Mouse (Mus musculus): Measurements from ENCODE around the gene Cdk14. TPM values are rescaled to one million over a fixed set of nuclear protein-coding genes. Genes with fewer than 3 reads are reported as not detected.

Gene Cdk14
- polyA plus RNA-seq, 1 experiment from 2014 or later: 34.3 TPM

DNA sequence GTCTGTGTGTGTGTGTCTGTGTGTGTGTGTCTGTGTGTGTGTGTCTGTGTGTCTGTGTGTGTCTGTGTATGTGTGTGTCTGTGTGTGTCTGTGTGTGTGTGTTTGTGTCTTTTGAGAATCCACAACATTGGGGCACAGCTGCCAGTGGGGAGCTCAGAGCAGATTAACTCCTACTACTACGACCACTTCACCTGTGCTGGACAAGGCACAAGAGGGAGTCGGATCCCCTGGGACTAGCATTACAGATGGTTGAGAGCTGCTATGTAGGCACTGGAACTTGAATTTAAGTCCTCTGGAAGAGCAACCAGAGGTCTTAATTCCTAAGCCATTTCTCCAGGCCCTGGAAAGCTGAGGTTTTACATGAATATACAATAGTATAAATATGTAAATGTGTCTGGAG lies 433.9 kb downstream of the Cdk14 start:
- H3K9ac ChIP-seq (replicated peaks): no peak overlapping the region
- no peak for ATAC-seq
- H3K36me3 ChIP-seq: no peaks in the 10 kb centered on the region
- H3K4me2 ChIP-seq (replicated peaks): no peak overlapping the region
- H3K4me1 ChIP-seq (replicated peaks): peaks cover 10% of the 10 kb centered on the region
- H3K4me3 ChIP-seq (replicated peaks): no peak overlapping the region
- WGBS: 71% methylated on average over 2 of the region's 2 CpGs
- no peak overlapping the region for H3K27ac ChIP-seq
- no peaks in the 10 kb centered on the region for H3K27me3 ChIP-seq
- no peaks in the 10 kb centered on the region for H3K9me3 ChIP-seq

DNA sequence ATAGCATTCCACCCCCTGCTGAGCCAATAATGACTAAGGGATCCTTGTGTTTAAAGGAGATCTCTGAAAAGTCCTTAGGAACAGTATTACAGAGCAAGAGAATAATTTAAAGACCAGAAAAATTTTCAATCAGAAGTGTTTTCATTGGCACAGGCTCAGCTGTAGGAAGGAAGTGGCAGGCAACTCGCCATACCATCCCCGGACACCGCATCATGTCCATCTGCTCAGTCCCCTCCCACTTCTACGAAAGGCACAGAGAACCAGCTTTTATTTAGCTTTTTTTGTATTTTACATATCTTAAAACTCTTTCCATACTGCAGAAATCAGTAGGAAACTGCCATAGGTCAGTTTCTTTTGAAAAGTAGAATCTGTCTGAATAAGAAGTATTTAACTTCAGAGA lies 440.6 kb downstream of the Cdk14 start:
- H3K4me1 ChIP-seq (replicated peaks): no peaks in the 10 kb centered on the region
- H3K4me2 ChIP-seq (replicated peaks): no peak overlapping the region
- H3K9me3 ChIP-seq: no peaks in the 10 kb centered on the region
- H3K27me3 ChIP-seq: no peaks in the 10 kb centered on the region
- ATAC-seq: no peak
- H3K4me3 ChIP-seq (replicated peaks): no peak overlapping the region
- H3K36me3 ChIP-seq: no peaks in the 10 kb centered on the region
- H3K9ac ChIP-seq (replicated peaks): no peak overlapping the region
- 87% methylated on average over 4 of the region's 4 CpGs for WGBS
- no peak overlapping the region for H3K27ac ChIP-seq

DNA sequence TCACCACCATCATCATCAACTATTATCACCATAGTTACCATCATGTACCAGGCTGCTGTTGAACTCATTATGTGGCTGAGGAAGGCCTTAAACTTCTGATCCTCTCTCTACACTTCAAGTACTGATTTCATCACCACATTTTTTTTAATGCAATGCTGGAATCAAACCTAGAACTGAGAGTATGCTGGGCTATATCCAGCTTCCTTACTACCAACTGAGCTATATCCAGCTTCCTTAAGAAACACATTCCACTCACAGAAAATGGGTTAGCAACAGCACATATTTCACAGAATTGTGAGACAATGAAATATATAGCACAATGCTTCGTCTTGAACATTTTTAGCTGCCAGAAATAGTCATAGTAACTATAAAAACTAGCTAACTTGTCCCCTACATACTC lies 446.7 kb downstream of the Cdk14 start:
- 85% methylated on average over 1 of the region's 1 CpGs for WGBS
- Histone ChIP-seq H3K4me1 (replicated peaks) (0 out of 2 replicates have a peak, but pooled peaks cover 4% of the 10 kb centered on the region), H3K4me2 (replicated peaks) (no peak overlapping the region), H3K36me3 (no peaks in the 10 kb centered on the region), H3K27ac (no peak overlapping the region), H3K9me3 (no peaks in the 10 kb centered on the region), H3K27me3 (no peaks in the 10 kb centered on the region), H3K9ac (replicated peaks) (no peak overlapping the region), H3K4me3 (replicated peaks) (no peak overlapping the region)
- no peak for ATAC-seq

DNA sequence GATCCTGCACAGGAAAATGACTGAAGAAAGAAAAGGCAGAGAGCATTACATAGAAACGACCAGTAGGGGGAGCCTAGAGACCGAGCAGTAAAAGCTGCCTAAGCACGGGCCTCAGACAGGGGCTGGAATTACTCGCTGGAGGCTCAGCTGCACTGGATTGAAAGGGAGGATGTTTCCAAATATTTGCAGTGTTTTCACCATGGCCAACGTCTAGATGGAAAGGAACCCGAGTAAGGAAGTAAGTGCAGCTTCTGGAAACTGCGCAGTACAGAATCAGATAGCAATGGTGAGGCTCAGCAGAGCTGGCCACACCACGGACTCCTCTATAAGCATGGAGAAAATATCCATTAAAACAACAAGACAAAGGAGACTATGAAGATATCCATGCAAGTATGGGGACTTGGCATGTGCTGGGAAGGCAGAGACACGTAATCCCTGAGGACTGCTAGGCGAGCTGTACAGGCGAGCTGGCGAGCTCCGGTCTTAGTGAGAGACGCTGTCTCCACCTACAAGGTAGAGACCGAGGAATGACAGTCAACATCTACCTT lies 458.0 kb downstream of the Cdk14 start:
- no peaks in the 10 kb centered on the region for H3K36me3 ChIP-seq
- H3K9me3 ChIP-seq: no peaks in the 10 kb centered on the region
- no peak overlapping the region for H3K9ac ChIP-seq (replicated peaks)
- H3K4me2 ChIP-seq (replicated peaks): no peak overlapping the region
- no peak overlapping the region for H3K4me3 ChIP-seq (replicated peaks)
- H3K27ac ChIP-seq: peak overlapping the region; percentile 61
- peak; percentile 87 for ATAC-seq
- peaks cover 19% of the 10 kb centered on the region for H3K4me1 ChIP-seq (replicated peaks)
- 44% methylated on average over 15 of the region's 15 CpGs for WGBS
- no peaks in the 10 kb centered on the region for H3K27me3 ChIP-seq

DNA sequence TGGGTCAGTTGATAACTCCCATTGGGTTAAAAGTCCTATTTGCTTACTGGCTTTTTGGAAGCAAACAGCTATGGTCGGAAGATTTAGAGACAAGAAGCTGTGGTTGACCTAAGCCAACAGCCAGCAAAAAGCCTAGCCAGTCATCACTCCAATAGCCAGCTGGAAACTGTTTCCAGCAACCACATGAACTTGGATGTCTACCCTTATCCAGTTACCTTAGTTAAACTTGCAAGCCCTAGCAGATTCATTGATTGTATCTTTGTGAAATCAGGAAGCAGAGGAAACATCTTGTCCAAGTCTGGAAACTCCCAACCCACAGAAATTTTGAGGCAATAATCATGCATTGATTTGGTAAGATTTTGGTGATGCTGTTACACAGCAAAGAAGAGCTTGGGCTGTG lies 458.5 kb downstream of the Cdk14 start:
- ATAC-seq: no peak
- no peak overlapping the region for H3K9ac ChIP-seq (replicated peaks)
- no peak overlapping the region for H3K4me3 ChIP-seq (replicated peaks)
- no peaks in the 10 kb centered on the region for H3K27me3 ChIP-seq
- WGBS: 94% methylated on average over 1 of the region's 1 CpGs
- H3K4me2 ChIP-seq (replicated peaks): no peak overlapping the region
- H3K4me1 ChIP-seq (replicated peaks): peaks cover 19% of the 10 kb centered on the region
- H3K27ac ChIP-seq: no peak overlapping the region
- no peaks in the 10 kb centered on the region for H3K9me3 ChIP-seq
- no peaks in the 10 kb centered on the region for H3K36me3 ChIP-seq

DNA sequence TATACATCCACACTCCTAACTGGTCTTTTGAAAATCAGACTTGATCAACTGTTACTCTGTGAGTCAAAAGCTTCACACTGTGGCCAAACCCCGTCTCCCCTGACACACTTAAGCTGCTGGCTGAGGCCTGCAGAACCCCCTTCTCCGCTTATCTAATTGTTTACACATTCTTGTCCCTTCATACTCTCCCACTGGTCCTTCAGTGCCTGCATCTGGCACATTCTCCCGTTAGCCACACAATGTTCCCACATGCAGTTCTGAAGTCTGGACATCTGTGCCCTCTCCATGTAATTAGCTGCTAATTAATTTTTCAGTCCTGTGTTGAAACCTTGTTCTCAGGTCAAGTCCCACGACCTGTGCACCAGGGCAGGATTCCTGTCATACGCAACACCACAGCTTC lies 460.7 kb downstream of the Cdk14 start:
- Histone ChIP-seq H3K9ac (replicated peaks) (no peak overlapping the region), H3K4me3 (replicated peaks) (no peak overlapping the region), H3K9me3 (no peaks in the 10 kb centered on the region), H3K4me2 (replicated peaks) (no peak overlapping the region), H3K27me3 (no peaks in the 10 kb centered on the region), H3K27ac (no peak overlapping the region), H3K36me3 (no peaks in the 10 kb centered on the region), H3K4me1 (replicated peaks) (peaks cover 19% of the 10 kb centered on the region)
- 36% methylated on average over 5 of the region's 5 CpGs for WGBS
- ATAC-seq: no peak

DNA sequence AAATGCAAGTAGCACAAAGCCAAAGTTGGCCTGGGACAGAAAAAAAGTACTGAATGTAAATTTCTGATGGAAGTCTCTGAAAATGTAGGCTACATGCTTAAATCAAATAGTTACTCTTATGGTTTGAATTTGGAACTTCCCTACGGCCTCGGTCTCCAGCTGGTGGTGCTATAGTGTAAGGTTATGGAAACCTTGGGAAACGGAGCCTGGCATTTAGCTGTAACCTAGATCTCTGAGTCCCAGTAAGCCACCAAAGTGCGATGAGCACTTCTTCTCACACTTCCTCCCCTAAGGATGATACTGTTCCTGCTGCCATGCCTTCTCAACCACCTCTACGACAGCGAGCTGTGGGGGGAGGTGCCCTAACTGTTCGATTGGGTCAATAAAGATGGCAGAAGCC lies 464.1 kb downstream of the Cdk14 start:
- no peak overlapping the region for H3K9ac ChIP-seq (replicated peaks)
- H3K27me3 ChIP-seq: no peaks in the 10 kb centered on the region
- 85% methylated on average over 7 of the region's 7 CpGs for WGBS
- H3K4me2 ChIP-seq (replicated peaks): no peak overlapping the region
- no peaks in the 10 kb centered on the region for H3K9me3 ChIP-seq
- no peak overlapping the region for H3K4me3 ChIP-seq (replicated peaks)
- H3K4me1 ChIP-seq (replicated peaks): peaks cover 9% of the 10 kb centered on the region
- no peak for ATAC-seq
- H3K36me3 ChIP-seq: no peaks in the 10 kb centered on the region
- H3K27ac ChIP-seq: no peak overlapping the region

DNA sequence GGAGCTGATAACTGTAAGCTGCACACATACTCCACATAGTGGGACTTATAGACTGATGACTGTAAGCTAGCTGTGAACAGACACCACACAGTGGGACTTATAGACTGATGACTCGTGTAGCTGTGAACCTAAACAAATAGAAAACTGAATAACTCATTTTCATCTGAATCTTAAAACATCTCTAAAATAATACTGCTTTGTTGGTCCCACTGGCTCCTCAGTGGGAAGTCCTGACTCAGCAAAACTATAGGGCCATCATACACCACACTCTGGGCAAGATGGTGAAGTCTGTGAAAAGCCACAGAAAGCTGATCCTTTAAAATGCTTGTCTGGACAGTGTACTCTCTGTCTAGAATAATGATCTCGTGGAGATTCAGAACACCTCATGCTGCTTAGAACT lies 464.7 kb downstream of the Cdk14 start:
- no peak for ATAC-seq
- no peak overlapping the region for H3K4me2 ChIP-seq (replicated peaks)
- 94% methylated on average over 2 of the region's 2 CpGs for WGBS

DNA sequence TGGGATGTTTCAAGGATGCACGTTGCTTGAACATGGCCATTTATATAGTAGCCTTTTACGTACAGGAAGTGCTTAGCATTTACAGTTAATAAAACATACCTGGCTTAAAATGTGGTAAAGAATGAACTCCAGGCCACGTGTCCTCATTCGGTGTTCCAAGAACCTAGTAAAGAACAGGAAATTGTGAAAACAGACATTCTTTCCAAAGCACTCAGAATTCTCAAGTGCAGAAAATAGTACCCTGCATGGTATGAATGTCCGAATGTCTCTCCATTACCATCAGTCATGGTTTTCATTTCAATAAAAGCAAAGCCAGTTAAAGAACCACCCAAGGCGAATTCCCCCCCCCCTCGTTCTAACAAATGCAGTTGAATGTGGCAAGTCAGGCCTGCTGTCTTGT lies 470.7 kb downstream of the Cdk14 start:
- Histone ChIP-seq H3K4me2 (replicated peaks) (no peak overlapping the region), H3K36me3 (no peaks in the 10 kb centered on the region), H3K4me3 (replicated peaks) (no peak overlapping the region), H3K4me1 (replicated peaks) (peaks cover 20% of the 10 kb centered on the region), H3K9ac (replicated peaks) (no peak overlapping the region), H3K27me3 (no peaks in the 10 kb centered on the region), H3K9me3 (no peaks in the 10 kb centered on the region), H3K27ac (no peak overlapping the region)
- ATAC-seq: no peak
- WGBS: 79% methylated on average over 7 of the region's 7 CpGs

More for the DNA sequence above, 464.7 kb downstream of the Cdk14 start:
- no peaks in the 10 kb centered on the region for H3K9me3 ChIP-seq
- H3K4me3 ChIP-seq (replicated peaks): no peak overlapping the region
- H3K4me1 ChIP-seq (replicated peaks): peaks cover 9% of the 10 kb centered on the region
- no peak overlapping the region for H3K9ac ChIP-seq (replicated peaks)
- no peak overlapping the region for H3K27ac ChIP-seq
- H3K36me3 ChIP-seq: no peaks in the 10 kb centered on the region
- no peaks in the 10 kb centered on the region for H3K27me3 ChIP-seq

DNA sequence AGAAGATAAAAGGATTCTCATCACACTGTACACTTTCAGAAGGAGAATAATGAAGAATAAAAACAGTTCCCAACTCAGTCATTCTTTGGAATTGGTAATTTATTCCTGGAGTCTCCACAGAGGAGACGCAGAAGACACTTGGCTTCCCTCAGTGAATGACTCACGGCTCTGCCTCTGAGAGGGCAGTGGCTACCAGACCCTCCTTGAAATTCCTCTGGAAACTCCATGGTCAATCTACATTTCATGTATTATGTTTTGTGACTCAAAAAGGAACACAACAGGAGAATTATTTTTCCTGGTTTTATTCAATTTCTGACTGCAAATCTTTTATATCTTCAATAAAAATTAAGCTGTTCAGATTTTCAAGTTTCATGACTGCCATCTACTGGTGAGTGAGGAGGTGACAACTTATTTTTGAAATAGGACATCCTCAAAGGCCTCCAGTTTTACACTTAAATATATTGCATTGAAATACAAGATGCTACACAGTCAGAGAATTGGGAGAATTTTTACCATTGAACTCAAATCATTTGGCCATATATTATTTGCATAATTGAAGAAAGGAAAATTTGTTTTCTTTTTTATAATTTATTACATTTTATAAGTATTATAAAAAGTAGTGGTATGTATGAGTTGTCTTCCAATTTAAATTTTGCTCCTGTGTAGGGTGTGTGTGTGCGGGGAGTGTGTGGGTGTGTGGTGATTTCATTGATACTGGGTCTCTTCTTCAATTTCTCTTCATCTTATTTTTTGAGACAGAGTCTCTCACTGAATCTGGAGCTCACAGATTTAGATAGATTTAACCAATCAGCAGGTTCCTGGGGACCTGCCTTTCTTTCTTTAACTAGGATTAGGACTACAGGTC lies 471.8 kb downstream of the Cdk14 start:
- H3K9ac ChIP-seq (replicated peaks): no peak overlapping the region
- peaks cover 21% of the 10 kb centered on the region for H3K4me1 ChIP-seq (replicated peaks)
- no peak overlapping the region for H3K4me3 ChIP-seq (replicated peaks)
- 0 out of 2 replicates have a peak overlapping the region, but pooled peaks have one; percentile 36 for H3K27ac ChIP-seq
- H3K9me3 ChIP-seq: no peaks in the 10 kb centered on the region
- 42% methylated on average over 3 of the region's 3 CpGs for WGBS
- no peaks in the 10 kb centered on the region for H3K27me3 ChIP-seq
- peak; percentile 74 for ATAC-seq
- no peaks in the 10 kb centered on the region for H3K36me3 ChIP-seq
- H3K4me2 ChIP-seq (replicated peaks): no peak overlapping the region

DNA sequence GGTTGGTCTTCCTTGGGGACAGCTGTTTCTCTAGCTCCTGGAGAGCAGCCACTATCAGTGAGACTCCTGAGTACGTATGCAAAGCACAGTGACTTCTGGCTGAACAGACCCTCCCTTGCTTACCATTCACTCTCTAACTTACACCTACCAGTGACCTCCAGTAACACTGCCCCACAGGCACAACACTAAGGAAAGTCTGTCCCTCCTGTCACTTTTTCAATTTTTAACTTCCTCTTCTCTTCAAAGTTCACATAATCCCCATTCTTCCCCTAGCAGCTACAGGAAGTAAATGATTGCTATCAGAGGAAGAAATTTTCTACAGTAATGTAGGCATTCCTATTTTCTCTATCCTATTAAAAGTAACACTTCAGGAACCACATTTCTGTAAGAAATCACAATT lies 485.0 kb downstream of the Cdk14 start:
- H3K4me1 ChIP-seq (replicated peaks): no peaks in the 10 kb centered on the region; the same call in 1 of the 2 replicates
- H3K36me3 ChIP-seq: no peaks in the 10 kb centered on the region
- ATAC-seq: no peak
- 59% methylated on average over 1 of the region's 1 CpGs for WGBS
- H3K9me3 ChIP-seq: no peaks in the 10 kb centered on the region
- H3K27me3 ChIP-seq: no peaks in the 10 kb centered on the region
- H3K9ac ChIP-seq (replicated peaks): no peak overlapping the region
- H3K4me2 ChIP-seq (replicated peaks): no peak overlapping the region
- no peak overlapping the region for H3K4me3 ChIP-seq (replicated peaks)
- H3K27ac ChIP-seq: no peak overlapping the region

DNA sequence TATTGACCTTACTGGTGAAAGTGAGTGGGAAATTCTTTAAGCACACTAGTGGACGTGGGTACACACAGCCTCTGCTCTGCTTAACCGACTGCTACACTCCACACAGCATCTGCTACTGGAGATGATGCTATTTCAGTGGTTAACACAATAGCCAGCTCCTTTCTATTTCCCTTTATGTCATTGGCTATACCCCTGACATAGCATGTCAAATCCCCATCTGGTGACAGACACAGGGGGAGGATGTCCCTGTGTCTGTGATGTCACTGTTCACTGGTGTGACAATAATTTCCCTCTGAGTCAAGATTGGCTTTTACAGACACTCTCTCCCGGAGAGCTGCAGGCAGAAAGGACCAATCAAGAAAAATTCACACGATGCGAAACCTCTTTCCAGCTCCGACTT lies 485.6 kb downstream of the Cdk14 start:
- Histone ChIP-seq H3K9me3 (no peaks in the 10 kb centered on the region), H3K4me2 (replicated peaks) (no peak overlapping the region), H3K4me1 (replicated peaks) (peaks cover 5% of the 10 kb centered on the region), H3K36me3 (no peaks in the 10 kb centered on the region), H3K27ac (no peak overlapping the region), H3K27me3 (no peaks in the 10 kb centered on the region), H3K9ac (replicated peaks) (no peak overlapping the region), H3K4me3 (replicated peaks) (no peak overlapping the region)
- ATAC-seq: 0 out of 2 replicates have a peak, but pooled peaks have one; percentile 48
- whole genome bisulfite sequencing: 79% methylated on average over 6 of the region's 6 CpGs
